Mouse (Mus musculus) adrenal gland, adult 2 months (tissue): ENCODE measurements around the gene Gm15217. TPM values are rescaled to one million over a fixed set of nuclear protein-coding genes. Genes with fewer than 3 reads are reported as not detected.

Experiments
- DNase-seq: peaks from one replicate; pipeline ENCODE4 v3.0.0; 2021
- polyA plus RNA-seq: library from polyadenylated mRNA; depleted of rRNA; stranded (reverse); fragments of >200 nt; gene quantifications from 2 replicates; pipeline ENCODE4 v1.2.3, GENCODE M21; 2012; rRNA removed
- total RNA-seq, 2 experiments: library from RNA; stranded (reverse); gene quantifications; 2 replicates each; pipeline ENCODE4 v1.2.3; 2021

The Gm15217 gene
- total and polyA plus RNA-seq, 3 experiments: not detected

- DNase-seq: no peak
Measured at GRCm38 (mm10) chr14:46391621-46392170, 12.5 kb downstream of the Gm15217 start.

GRCm38 (mm10) chr14:46398091-46398695, 19.0 kb downstream of the Gm15217 start:
- no peak for DNase-seq

GRCm38 (mm10) chr14:46399925-46400324, 20.7 kb downstream of the Gm15217 start:
- peak; percentile 55 for DNase-seq

GRCm38 (mm10) chr14:46408319-46408718, 29.1 kb downstream of the Gm15217 start:
- DNase-seq: no peak

GRCm38 (mm10) chr14:46409016-46409415, 29.8 kb downstream of the Gm15217 start:
- DNase-seq: no peak

- no peak for DNase-seq
Measured at GRCm38 (mm10) chr14:46410557-46411120, 31.4 kb downstream of the Gm15217 start.

- no peak for DNase-seq
Measured at GRCm38 (mm10) chr14:46412497-46413000, 33.3 kb downstream of the Gm15217 start.

- DNase-seq: no peak
Measured at GRCm38 (mm10) chr14:46418371-46419097, 39.3 kb downstream of the Gm15217 start.

GRCm38 (mm10) chr14:46419269-46419668, 40.1 kb downstream of the Gm15217 start:
- peak; percentile 27 for DNase-seq

GRCm38 (mm10) chr14:46421823-46422222, 42.6 kb downstream of the Gm15217 start:
- DNase-seq: no peak

GRCm38 (mm10) chr14:46427251-46427650, 48.0 kb downstream of the Gm15217 start:
- no peak for DNase-seq

- DNase-seq: no peak
Measured at GRCm38 (mm10) chr14:46430231-46430630, 51.0 kb downstream of the Gm15217 start.

Other genes with a start within 250 kb of the Gm15217 start
- gene Bmp4, start 11.3 kb downstream of the Gm15217 start, total RNA-seq: 10 to 100 TPM; 12.3 to 15.5 TPM
- gene Bmp4, start 11.3 kb downstream of the Gm15217 start, polyA plus RNA-seq: 22.0 and 23.5 TPM in 2 replicates